Mouse (Mus musculus) CH12.LX (cell line): ENCODE measurements around the gene Zkscan1. TPM values are rescaled to one million over a fixed set of nuclear protein-coding genes. Genes with fewer than 3 reads are reported as not detected.

Source experiments
- DNase-seq: peaks from one replicate; pipeline ENCODE4 v3.0.0-alpha.2; 2013; ENCODE audit errors: extremely low read depth
- H3K27ac ChIP-seq: 2 replicates; pipeline ENCODE4 v1.5.1; 2012; ENCODE audit warnings: low read depth, mild to moderate bottlenecking, control low read depth, moderate library complexity; ENCODE audit not compliant: insufficient read depth
- H3K27me3 ChIP-seq: replicated peaks from 2 replicates; pipeline ENCODE3; 2012; ENCODE audit warnings: inconsistent platforms
- H3K36me3 ChIP-seq, 2 experiments: replicated peaks in 1 of 2; 2 replicates each; pipeline versions ENCODE3 to v1.6.1; 2012; ENCODE audit warnings: inconsistent platforms in 1 of 2, low read length in 1 of 2, mild to moderate bottlenecking in 1 of 2, mixed read lengths in 1 of 2, moderate library complexity in 1 of 2; ENCODE audit not compliant: control insufficient read depth in 1 of 2, insufficient read depth in 1 of 2
- H3K4me1 ChIP-seq, 2 experiments: 2 replicates each; pipeline ENCODE4 v1.6.1; 2012; ENCODE audit warnings: inconsistent platforms in 1 of 2, moderate library complexity in 1 of 2; ENCODE audit not compliant: insufficient read depth in 2 of 2, control insufficient read depth in 1 of 2
- H3K4me2 ChIP-seq: 2 replicates; pipeline ENCODE4 v1.6.1; 2012; ENCODE audit warnings: low read depth, mild to moderate bottlenecking, control low read depth; ENCODE audit not compliant: poor library complexity, insufficient read depth, severe bottlenecking
- H3K4me3 ChIP-seq, 3 experiments: fragments of 150-350 bp in 1 of 3; sonication (generic) in 1 of 3; replicated peaks in 1 of 3; 2 replicates each; pipeline versions ENCODE3 to v1.5.1; 2011 to 2012; ENCODE audit warnings: low read depth in 2 of 3, low read length in 2 of 3, mild to moderate bottlenecking in 2 of 3, moderate library complexity in 2 of 3, control low read depth in 1 of 3, improper control_type of control experiment in 1 of 3, inconsistent platforms in 1 of 3, mixed read lengths in 1 of 3; ENCODE audit not compliant: poor library complexity in 1 of 3
- H3K79me2 ChIP-seq: replicated peaks from 2 replicates; pipeline ENCODE4 v1.6.1; 2012; ENCODE audit warnings: mild to moderate bottlenecking, moderate library complexity; ENCODE audit not compliant: control insufficient read depth, poor library complexity, insufficient read depth, severe bottlenecking; ENCODE audit errors: extremely low read depth
- H3K9ac ChIP-seq: 2 replicates; pipeline ENCODE4 v1.6.1; 2012; ENCODE audit warnings: low read depth, mild to moderate bottlenecking, control low read depth, moderate library complexity; ENCODE audit not compliant: insufficient read depth
- H3K9me3 ChIP-seq: replicated peaks from 2 replicates; pipeline ENCODE3; 2012; ENCODE audit warnings: low read length, inconsistent platforms, mixed read lengths
- BHLHE40 ChIP-seq: IDR thresholded peaks from 2 replicates; pipeline ENCODE4 v1.6.1; 2011; ENCODE audit warnings: mild to moderate bottlenecking, low read depth, low read length, improper control_type of control experiment
- CHD1 ChIP-seq: IDR thresholded peaks from 2 replicates; pipeline ENCODE4 v1.6.1; 2012; ENCODE audit warnings: low read depth, low read length, improper control_type of control experiment, inconsistent platforms
- CHD2 ChIP-seq: IDR thresholded peaks from 2 replicates; pipeline ENCODE4 v1.6.1; 2011; ENCODE audit warnings: low read length, improper control_type of control experiment
- CTCF ChIP-seq, 2 experiments: IDR thresholded peaks in 1 of 2; conservative IDR thresholded peaks in 1 of 2; 2 replicates each; pipeline ENCODE4 v1.5.1; 2011 to 2012; ENCODE audit warnings: low read depth in 2 of 2, low read length in 2 of 2, improper control_type of control experiment in 1 of 2, inconsistent platforms in 1 of 2, mild to moderate bottlenecking in 1 of 2, moderate library complexity in 1 of 2
- ELF1 ChIP-seq: IDR thresholded peaks from 2 replicates; pipeline ENCODE4 v1.6.1; 2014; ENCODE audit warnings: low read depth, mild to moderate bottlenecking, inconsistent platforms, low read length, improper control_type of control experiment
- ETS1 ChIP-seq: conservative IDR thresholded peaks from 2 replicates; pipeline ENCODE4 v1.6.1; 2012; ENCODE audit warnings: low read depth, mild to moderate bottlenecking, inconsistent platforms, low read length, improper control_type of control experiment, moderate library complexity
- GABPA ChIP-seq: IDR thresholded peaks from 2 replicates; pipeline ENCODE4 v1.6.1; 2012; ENCODE audit warnings: low read depth, low read length, improper control_type of control experiment, inconsistent platforms; ENCODE audit not compliant: insufficient replicate concordance
- HCFC1 ChIP-seq: IDR thresholded peaks from 2 replicates; pipeline ENCODE4 v1.6.1; 2012; ENCODE audit warnings: low read depth, mild to moderate bottlenecking, inconsistent platforms, low read length, improper control_type of control experiment
- IRF4 ChIP-seq: IDR thresholded peaks from 2 replicates; pipeline ENCODE4 v1.6.1; 2014; ENCODE audit warnings: low read depth, mild to moderate bottlenecking, inconsistent platforms, low read length, improper control_type of control experiment
- JUN ChIP-seq: IDR thresholded peaks from 2 replicates; pipeline ENCODE4 v1.6.1; 2011; ENCODE audit warnings: low read depth, mild to moderate bottlenecking, low read length, improper control_type of control experiment, moderate library complexity; ENCODE audit not compliant: insufficient read depth
- JUND ChIP-seq: conservative IDR thresholded peaks from 2 replicates; pipeline ENCODE4 v1.6.1; 2011; ENCODE audit warnings: low read depth, low read length, improper control_type of control experiment
- KAT2A ChIP-seq: IDR thresholded peaks from 2 replicates; pipeline ENCODE4 v1.6.1; 2012; ENCODE audit warnings: low read length, improper control_type of control experiment, inconsistent platforms; ENCODE audit not compliant: insufficient replicate concordance
- MAFK ChIP-seq: IDR thresholded peaks from 2 replicates; pipeline ENCODE4 v1.6.1; 2011; ENCODE audit warnings: low read length, improper control_type of control experiment; ENCODE audit not compliant: insufficient replicate concordance
- MAX ChIP-seq: IDR thresholded peaks from 2 replicates; pipeline ENCODE4 v1.6.1; 2011; ENCODE audit warnings: low read length, improper control_type of control experiment
- MAZ ChIP-seq: IDR thresholded peaks from 2 replicates; pipeline ENCODE4 v1.6.1; 2012; ENCODE audit warnings: low read depth, mild to moderate bottlenecking, inconsistent platforms, low read length, improper control_type of control experiment, moderate library complexity
- MEF2A ChIP-seq: IDR thresholded peaks from 2 replicates; pipeline ENCODE4 v1.6.1; 2014; ENCODE audit warnings: low read depth, mild to moderate bottlenecking, inconsistent platforms, low read length, improper control_type of control experiment, borderline replicate concordance
- MXI1 ChIP-seq: IDR thresholded peaks from 2 replicates; pipeline ENCODE4 v1.6.1; 2011; ENCODE audit warnings: mild to moderate bottlenecking, low read depth, low read length, improper control_type of control experiment
- MYC ChIP-seq: IDR thresholded peaks from 2 replicates; pipeline ENCODE4 v1.6.1; 2011; ENCODE audit warnings: low read depth, mild to moderate bottlenecking, improper control_type of control experiment, low read length
- NELFE ChIP-seq: IDR thresholded peaks from 2 replicates; pipeline ENCODE4 v1.6.1; 2011; ENCODE audit warnings: low read depth, low read length, improper control_type of control experiment
- NRF1 ChIP-seq: IDR thresholded peaks from 2 replicates; pipeline ENCODE4 v1.6.1; 2014; ENCODE audit warnings: low read depth, mild to moderate bottlenecking, inconsistent platforms, low read length, improper control_type of control experiment, moderate library complexity
- PAX5 ChIP-seq: IDR thresholded peaks from 2 replicates; pipeline ENCODE4 v1.6.1; 2012; ENCODE audit warnings: low read length, inconsistent platforms, mixed read lengths
- POLR2A ChIP-seq: IDR thresholded peaks from 2 replicates; pipeline ENCODE4 v1.6.1; 2011; ENCODE audit warnings: low read depth, mild to moderate bottlenecking, improper control_type of control experiment, low read length
- POLR2AphosphoS2 ChIP-seq: IDR thresholded peaks from 2 replicates; pipeline ENCODE4 v1.6.1; 2011; ENCODE audit warnings: low read depth, low read length, improper control_type of control experiment
- RAD21 ChIP-seq: IDR thresholded peaks from 2 replicates; pipeline ENCODE4 v1.6.1; 2011; ENCODE audit warnings: low read depth, mild to moderate bottlenecking, low read length, improper control_type of control experiment, moderate library complexity
- RCOR1 ChIP-seq: conservative IDR thresholded peaks from 2 replicates; pipeline ENCODE4 v1.6.1; 2012; ENCODE audit warnings: low read depth, mild to moderate bottlenecking, inconsistent platforms, low read length, improper control_type of control experiment
- SIN3A ChIP-seq: IDR thresholded peaks from 2 replicates; pipeline ENCODE4 v1.6.1; 2012; ENCODE audit warnings: low read length, improper control_type of control experiment, inconsistent platforms
- SMC3 ChIP-seq: IDR thresholded peaks from 2 replicates; pipeline ENCODE4 v1.6.1; 2011; ENCODE audit warnings: low read depth, low read length, improper control_type of control experiment
- TBP ChIP-seq: conservative IDR thresholded peaks from 2 replicates; pipeline ENCODE4 v1.6.1; 2011; ENCODE audit warnings: low read depth, low read length, improper control_type of control experiment
- TCF12 ChIP-seq: IDR thresholded peaks from 2 replicates; pipeline ENCODE4 v1.6.1; 2014; ENCODE audit warnings: low read depth, mild to moderate bottlenecking, inconsistent platforms, low read length, improper control_type of control experiment
- UBTF ChIP-seq: IDR thresholded peaks from 2 replicates; pipeline ENCODE4 v1.6.1; 2012; ENCODE audit warnings: low read depth, mild to moderate bottlenecking, inconsistent platforms, low read length, improper control_type of control experiment, moderate library complexity
- USF1 ChIP-seq: IDR thresholded peaks from 2 replicates; pipeline ENCODE4 v1.6.1; 2014; ENCODE audit warnings: low read depth, mild to moderate bottlenecking, inconsistent platforms, low read length, improper control_type of control experiment
- ZC3H11A ChIP-seq: IDR thresholded peaks from 2 replicates; pipeline ENCODE4 v1.6.1; 2012; ENCODE audit warnings: low read depth, mild to moderate bottlenecking, inconsistent platforms, low read length, improper control_type of control experiment
- ZMIZ1 ChIP-seq: IDR thresholded peaks from 2 replicates; pipeline ENCODE4 v1.6.1; 2012; ENCODE audit warnings: low read depth, mild to moderate bottlenecking, inconsistent platforms, low read length, improper control_type of control experiment
- ZNF384 ChIP-seq: IDR thresholded peaks from 2 replicates; pipeline ENCODE4 v1.6.1; 2012; ENCODE audit warnings: low read depth, low read length, improper control_type of control experiment, inconsistent platforms
- dilution Hi-C: fragments of 300-500 bp; cut with MboI; formaldehyde crosslinking; loops from 2 replicates; pipeline ENCODE4 v1.14.3; 2020; ENCODE audit warnings: low sequenced_read_pairs; ENCODE audit not compliant: extremely low pct_unique_long_range_greater_than_20kb, extremely low pct_ligation_motif_present
- in situ Hi-C: fragments of 300-500 bp; cut with MboI; formaldehyde crosslinking; loops from 3 replicates; pipeline ENCODE4 v1.14.3; 2019; ENCODE audit warnings: low sequenced_read_pairs, low pct_ligation_motif_present, low pct_unique_long_range_greater_than_20kb, mixed read lengths
- polyA plus RNA-seq: library from polyadenylated mRNA; unstranded; fragments of >175 nt; gene quantifications from 2 replicates; pipeline ENCODE4 v1.2.1, GENCODE M21; 2012; ENCODE audit warnings: low read depth; ENCODE audit not compliant: insufficient read length
- total RNA-seq, 2 experiments: library from RNA; depleted of rRNA; stranded (reverse); fragments of 300-350 nt in 1 of 2; fragments of >200 nt in 1 of 2; gene quantifications; 2 replicates each; pipeline ENCODE4 v1.2.3; 2012 to 2014

The Zkscan1 gene
- total and polyA plus RNA-seq, 3 experiments, result 9.2 to 10.7 (median 9.5) TPM

DNA sequence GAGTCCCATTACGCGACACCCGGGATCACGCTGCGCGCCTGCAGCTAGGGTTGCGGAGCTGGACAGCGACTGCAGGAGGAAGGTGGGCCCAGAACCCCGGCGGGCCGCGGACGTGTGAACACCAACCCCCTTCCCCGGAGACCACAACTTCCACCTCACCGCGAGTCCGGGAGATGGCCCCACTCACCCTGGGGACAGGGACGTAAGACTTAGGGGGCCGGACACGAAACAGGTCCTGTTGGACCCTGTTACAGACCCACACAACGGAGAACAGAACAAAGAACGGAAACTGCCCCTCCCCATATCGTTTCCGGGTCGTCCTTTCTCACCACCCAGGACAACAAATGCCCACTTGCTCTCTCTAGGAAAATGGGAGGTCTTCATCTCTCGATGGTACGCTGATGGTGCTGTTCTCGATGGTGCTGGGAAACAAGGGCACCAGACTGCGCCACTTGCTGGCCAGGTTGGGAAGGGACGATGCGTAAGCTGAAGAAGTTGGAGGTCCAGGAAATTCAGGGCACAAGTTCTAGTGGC, 70.6 kb downstream of the Zkscan1 start, which contains the start of gene Zfp113:
Zfp113 (minus strand) TSS at position 302 of the 534 bp plus-strand sequence.
- no peaks in the 10 kb centered on the region for H3K27me3 ChIP-seq
- in situ Hi-C loops, result no loop called here

More for the DNA sequence above, 70.6 kb downstream of the Zkscan1 start, which contains the start of gene Zfp113:
- peak; percentile 96 for DNase-seq
- peak within 1 kb of the TSS; percentile 30; the same call in 1 of the 2 replicates for H3K27ac ChIP-seq
- peak within 1 kb of the TSS; percentile 100 for H3K4me2 ChIP-seq
- H3K9ac ChIP-seq, result peak within 1 kb of the TSS; percentile 94
- peaks cover 13 to 25% of the 10 kb centered on the region in 2 experiments for H3K36me3 ChIP-seq
- TF ChIP-seq MAZ, result peak; percentile 98
- TF ChIP-seq IRF4, result peak; percentile 79; the same call in 1 of the 2 replicates
- TF ChIP-seq HCFC1, result peak; percentile 95
- peak; percentile 90 for TF ChIP-seq ELF1
- no peak for TF ChIP-seq UBTF
- TF ChIP-seq CHD2, result peak; percentile 78; the same call in 1 of the 2 replicates
- TF ChIP-seq NRF1, result peak; percentile 53
- TF ChIP-seq ZNF384, result no peak; the same call in 1 of the 2 replicates
- TF ChIP-seq MAX, result peak; percentile 78
- TF ChIP-seq MAFK, result no peak
- peak; percentile 39 for TF ChIP-seq ZMIZ1
- TF ChIP-seq ZC3H11A, result no peak
- peak; percentile 28 for TF ChIP-seq RAD21
- TF ChIP-seq CTCF (conservative IDR thresholded peaks at IDR 0.05 in 1 of 2, IDR thresholded peaks at IDR 0.05 in 1 of 2; ENCODE audit: low read depth in 2 of 2, low read length in 2 of 2), result peak; percentile 20 to 90; a peak in 2 of 4 replicates
- no peak for TF ChIP-seq PAX5
- TF ChIP-seq GABPA, result peak; percentile 91
- TF ChIP-seq CHD1, result no peak
- TF ChIP-seq POLR2A, result peak; percentile 81
- TF ChIP-seq TCF12, result peak; percentile 72
- peak; percentile 44 for TF ChIP-seq SMC3
- TF ChIP-seq MEF2A, result peak; percentile 79; the same call in 1 of the 2 replicates
- TF ChIP-seq RCOR1, result no peak
- peak; percentile 89 for TF ChIP-seq MXI1
- peak; percentile 78 for TF ChIP-seq NELFE
- TF ChIP-seq USF1, result no peak
- TF ChIP-seq MYC, result peak; percentile 68; the same call in 1 of the 2 replicates
- TF ChIP-seq JUND, result 0 out of 2 replicates have a peak, but pooled peaks have one; percentile 20
- TF ChIP-seq KAT2A, result peak; percentile 90; the same call in 1 of the 2 replicates
- peak; percentile 99 for TF ChIP-seq SIN3A
- TF ChIP-seq TBP, result peak; percentile 88
- TF ChIP-seq POLR2AphosphoS2, result peak; percentile 40; the same call in 1 of the 2 replicates
- TF ChIP-seq ETS1, result peak; percentile 44; the same call in 1 of the 2 replicates
- no peak for TF ChIP-seq JUN
- TF ChIP-seq BHLHE40, result no peak
- dilution Hi-C loops, result no loop called here
- H3K4me1 ChIP-seq, result peaks cover 0 to 17% of the 10 kb centered on the region in 2 experiments; a peak in 2 of 4 replicates
- peak within 1 kb of the TSS; percentile 88 to 90 (median 89) for H3K4me3 ChIP-seq
- H3K9me3 ChIP-seq, result no peaks in the 10 kb centered on the region
- peaks cover 12% of the 10 kb centered on the region for H3K79me2 ChIP-seq
